ENCODE assay signal across 15 mouse cellular contexts in the genomic region with DNA sequence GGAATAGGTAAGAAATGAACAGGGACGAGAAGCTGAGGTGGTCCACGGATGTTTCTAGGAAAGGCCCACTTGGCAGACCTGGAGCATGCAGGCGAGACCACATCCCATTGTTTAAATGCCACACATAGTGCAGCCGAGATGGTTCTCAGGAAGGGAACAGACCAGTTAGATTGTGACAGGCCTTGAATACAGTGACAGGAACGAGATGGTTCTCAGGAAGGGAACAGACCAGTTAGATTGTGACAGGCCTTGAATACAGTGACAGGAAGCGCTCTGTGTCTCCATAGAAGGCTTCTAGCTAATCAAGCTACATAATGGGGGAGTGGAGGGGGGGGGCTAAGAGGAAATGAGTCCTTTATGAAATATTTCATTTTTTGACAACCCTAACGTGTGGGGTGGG. TPM values are rescaled to one million over a fixed set of nuclear protein-coding genes. Genes with fewer than 3 reads are reported as not detected.
DNase-seq lines count a peak whose midpoint lies in the region; ATAC-seq lines count a peak whose summit lies in the region.
"Had no signal": no experiment of that assay in that cellular context is flagged by ENCODE, and none has a peak within 500 bp of the region (broad histone marks: within the 10 kb centered on the region; RNA-seq: fewer than 3 reads in every experiment).

No protein-coding gene starts in this region.

- H3K9ac ChIP-seq in limb, embryonic 12.5 days (replicated peaks): no peak overlapping the region
- no peak overlapping the region for H3K9ac ChIP-seq in hindbrain, embryonic 13.5 days
- H3K9ac ChIP-seq: embryonic facial prominence, embryonic 13.5 days had no signal

- H3K4me3 ChIP-seq in limb, embryonic 12.5 days (replicated peaks): no peak overlapping the region
- H3K4me3 ChIP-seq in limb, embryonic 10.5 days: no peak overlapping the region
- H3K4me3 ChIP-seq in hindbrain, embryonic 13.5 days: no peak overlapping the region
- H3K4me3 ChIP-seq: embryonic facial prominence, embryonic 13.5 days had no signal

- H3K9me3 ChIP-seq in limb, embryonic 12.5 days: no peaks in the 10 kb centered on the region
- no peaks in the 10 kb centered on the region for H3K9me3 ChIP-seq in limb, embryonic 10.5 days (replicated peaks)
- no peaks in the 10 kb centered on the region for H3K9me3 ChIP-seq in hindbrain, embryonic 13.5 days
- H3K9me3 ChIP-seq: embryonic facial prominence, embryonic 13.5 days had no signal

- intact Hi-C loops in heart, postnatal 10 days (cut with DNase I): loop anchor here (1.0 to 5.0 kb wide), 2 partner anchors 160 to 183 kb away; no protein-coding TSS in a partner anchor

- no peak overlapping the region for H3K4me2 ChIP-seq in limb, embryonic 12.5 days
- H3K4me2 ChIP-seq in hindbrain, embryonic 13.5 days: no peak overlapping the region
- H3K4me2 ChIP-seq: embryonic facial prominence, embryonic 13.5 days had no signal

- 76% methylated on average over 7 of the region's 7 CpGs for WGBS in limb, embryonic 12.5 days
- WGBS in limb, embryonic 10.5 days: 87% methylated on average over 7 of the region's 7 CpGs
- 76% methylated on average over 7 of the region's 7 CpGs for WGBS in hindbrain, embryonic 13.5 days

- H3K27me3 ChIP-seq in limb, embryonic 12.5 days: no peaks in the 10 kb centered on the region
- H3K27me3 ChIP-seq in limb, embryonic 10.5 days (ENCODE audit: low read depth, poor library complexity, severe bottlenecking): no peaks in the 10 kb centered on the region
- H3K27me3 ChIP-seq in hindbrain, embryonic 13.5 days: no peaks in the 10 kb centered on the region
- H3K27me3 ChIP-seq: embryonic facial prominence, embryonic 13.5 days had no signal

- peak; percentile 87 for DNase-seq in heart, adult 11 months
- DNase-seq in heart, postnatal 10 days: no peak
- no peak for DNase-seq in limb, embryonic 10.5 days (ENCODE audit: low spot score)
- DNase-seq in lung, postnatal 10 days: peak; percentile 33
- DNase-seq in thymus, postnatal 0 days (ENCODE audit: low spot score): no peak
- DNase-seq: adrenal gland, postnatal 10 days; cerebellum, postnatal 25 days; layer of hippocampus, postnatal 36 days; midbrain, embryonic 14.5 days; thymus, adult 2 months had no signal

- no peak for ATAC-seq in limb, embryonic 12.5 days (ENCODE audit: insufficient number of reproducible peaks, insufficient read depth, low FRiP score, low TSS enrichment, low read depth)
- peak; percentile 59 to 74 for ATAC-seq in hematopoietic stem cell, adult 5-6 weeks (replicated peaks in 1 of 2; ENCODE audit: insufficient read depth in 1 of 2, low FRiP score in 2 of 2, low TSS enrichment in 1 of 2, low read depth in 1 of 2, poor library complexity in 2 of 2, severe bottlenecking in 2 of 2)
- no peak for ATAC-seq in hindbrain, embryonic 13.5 days (ENCODE audit: low FRiP score)
- ATAC-seq: intestine, postnatal 0 days had no signal

- H3K36me3 ChIP-seq in limb, embryonic 12.5 days: no peaks in the 10 kb centered on the region
- 0 out of 2 replicates have a peak, but pooled peaks cover 2% of the 10 kb centered on the region for H3K36me3 ChIP-seq in limb, embryonic 10.5 days
- H3K36me3 ChIP-seq in hindbrain, embryonic 13.5 days: no peaks in the 10 kb centered on the region

- 0 out of 2 replicates have a peak overlapping the region, but pooled peaks have one; percentile 47 for H3K27ac ChIP-seq in limb, embryonic 12.5 days
- H3K27ac ChIP-seq in limb, embryonic 10.5 days: no peak overlapping the region
- H3K27ac ChIP-seq in hindbrain, embryonic 13.5 days: no peak overlapping the region
- H3K27ac ChIP-seq: embryonic facial prominence, embryonic 13.5 days had no signal

- H3K4me1 ChIP-seq in limb, embryonic 12.5 days (replicated peaks): peaks cover 3% of the 10 kb centered on the region; the same call in 1 of the 2 replicates
- peaks cover 5% of the 10 kb centered on the region; the same call in 1 of the 2 replicates for H3K4me1 ChIP-seq in limb, embryonic 10.5 days
- no peaks in the 10 kb centered on the region for H3K4me1 ChIP-seq in hindbrain, embryonic 13.5 days (replicated peaks)

RNA-seq across cellular contexts. Expression of a gene that starts 26.6 kb away (rescaled TPM):
- 10 to 100 TPM; 38.5 to 39.4 TPM for total RNA-seq in heart, postnatal 10 days (2021)
- polyA plus RNA-seq in limb, embryonic 12.5 days (2016; fragmentation: Nextera tagmentation; extraction: Ambion mirVana): 52.6 and 58.1 TPM in 2 replicates
- polyA plus RNA-seq in limb, embryonic 10.5 days (2016; fragmentation: Nextera tagmentation; extraction: Ambion mirVana): 53.7 and 67.5 TPM in 2 replicates
- total RNA-seq in hematopoietic stem cell, adult 5-6 weeks (2017): 83.8 and 89.4 TPM in 2 replicates
- 34.0 and 37.1 TPM in 2 replicates for polyA plus RNA-seq in hindbrain, embryonic 13.5 days (2015; fragmentation: Nextera tagmentation; extraction: Ambion mirVana)
- 52.1 and 55.4 TPM in 2 replicates for polyA plus RNA-seq in thymus, postnatal 0 days (2015; fragmentation: Nextera tagmentation; extraction: Ambion mirVana)

Comparison
In these comparisons a context has a peak if more than half of its experiments do, and no peak if none do; other contexts are left out.
1. DNase-seq: peak in heart, adult 11 months (single experiment) and lung, postnatal 10 days (single experiment); none in heart, postnatal 10 days (0 of 2), limb, embryonic 10.5 days (single experiment) and thymus, postnatal 0 days (single experiment).
2. ATAC-seq: peak in hematopoietic stem cell, adult 5-6 weeks (2 of 2); none in limb, embryonic 12.5 days (single experiment) and hindbrain, embryonic 13.5 days (single experiment).